Mouse (Mus musculus) adrenal gland, postnatal 25 days (tissue): Measurements from ENCODE around the gene Arhgef40. TPM values are rescaled to one million over a fixed set of nuclear protein-coding genes. Genes with fewer than 3 reads are reported as not detected.
"Not testable (repeated sequence)": the region's sequence is repeated elsewhere in the genome, so short reads cannot be mapped to it uniquely, and the experiment has no call there.

ENCODE experiments used
- DNase-seq: peaks from one replicate; pipeline ENCODE4 v3.0.0; 2021; ENCODE audit warnings: mixed read lengths
- total RNA-seq: library from RNA; stranded (reverse); gene quantifications from 2 replicates; pipeline ENCODE4 v1.2.3, GENCODE M21; 2021

The Arhgef40 gene
- total RNA-seq, 1 experiment from 2014 or later, result 55.7 TPM

DNA sequence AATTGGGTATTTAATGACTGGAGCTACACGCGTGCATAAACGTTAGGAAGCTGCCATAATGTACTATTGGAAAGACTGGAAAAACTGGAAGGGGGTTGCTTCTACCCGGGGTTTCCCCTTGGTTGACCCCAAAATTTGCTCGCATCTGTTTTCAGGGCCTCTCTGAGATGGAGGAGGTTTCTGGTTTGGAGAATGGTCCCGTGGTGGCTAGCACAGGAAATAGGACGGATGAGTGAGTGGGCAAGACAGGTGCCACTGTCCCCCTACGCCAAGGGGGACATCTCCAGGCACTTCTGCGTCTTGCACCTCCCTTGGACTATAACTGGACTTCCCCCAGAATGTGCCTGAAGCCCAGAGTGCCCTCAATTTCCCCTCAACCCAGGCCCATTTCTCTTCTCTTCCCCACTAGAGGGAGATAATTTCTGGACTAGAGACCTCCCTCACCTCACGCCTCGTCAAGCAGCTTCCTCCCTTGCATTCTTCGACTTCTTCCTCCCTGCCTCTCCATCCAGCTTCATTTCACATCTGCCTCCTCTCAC lies 34.6 kb downstream of the Arhgef40 start:
- DNase-seq, result no peak

- peak; percentile 96 for DNase-seq
Observed at GRCm38 (mm10) chr14:52019590-52020340, 35.2 kb downstream of the Arhgef40 start.

GRCm38 (mm10) chr14:52020486-52021137 lies 36.1 kb downstream of the Arhgef40 start, which contains the start of gene Zfp219:
TSS of gene Zfp219 (minus strand) at chr14:52020733.
- peak; percentile 69 for DNase-seq

GRCm38 (mm10) chr14:52021138-52021529 lies 36.6 kb downstream of the Arhgef40 start:
- DNase-seq, result no peak

- DNase-seq, result no peak
Observed at GRCm38 (mm10) chr14:52021568-52022212, 37.2 kb downstream of the Arhgef40 start.

DNA sequence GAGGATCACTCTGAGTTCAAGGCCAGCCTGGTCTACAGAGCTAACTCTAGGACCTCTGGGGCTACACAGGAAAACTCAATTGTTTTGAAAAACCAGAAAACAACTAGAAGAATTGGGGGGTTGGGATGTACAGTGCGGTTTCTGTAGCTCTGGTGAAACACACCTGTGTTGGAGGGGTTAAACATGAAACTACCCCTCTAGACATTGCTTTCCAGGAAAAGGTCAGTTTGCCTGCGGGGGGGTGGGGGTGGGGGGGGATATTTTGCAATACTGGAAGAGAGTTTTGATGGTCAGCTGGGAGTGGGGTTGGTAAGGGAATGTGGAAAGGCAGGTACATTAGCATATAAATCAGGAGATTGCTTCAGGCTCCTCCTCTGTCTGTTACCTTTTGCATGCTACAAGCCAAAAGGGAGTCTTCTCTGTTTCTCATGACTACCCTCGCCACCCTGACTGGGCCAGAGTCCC lies 37.8 kb downstream of the Arhgef40 start:
- no peak for DNase-seq

DNA sequence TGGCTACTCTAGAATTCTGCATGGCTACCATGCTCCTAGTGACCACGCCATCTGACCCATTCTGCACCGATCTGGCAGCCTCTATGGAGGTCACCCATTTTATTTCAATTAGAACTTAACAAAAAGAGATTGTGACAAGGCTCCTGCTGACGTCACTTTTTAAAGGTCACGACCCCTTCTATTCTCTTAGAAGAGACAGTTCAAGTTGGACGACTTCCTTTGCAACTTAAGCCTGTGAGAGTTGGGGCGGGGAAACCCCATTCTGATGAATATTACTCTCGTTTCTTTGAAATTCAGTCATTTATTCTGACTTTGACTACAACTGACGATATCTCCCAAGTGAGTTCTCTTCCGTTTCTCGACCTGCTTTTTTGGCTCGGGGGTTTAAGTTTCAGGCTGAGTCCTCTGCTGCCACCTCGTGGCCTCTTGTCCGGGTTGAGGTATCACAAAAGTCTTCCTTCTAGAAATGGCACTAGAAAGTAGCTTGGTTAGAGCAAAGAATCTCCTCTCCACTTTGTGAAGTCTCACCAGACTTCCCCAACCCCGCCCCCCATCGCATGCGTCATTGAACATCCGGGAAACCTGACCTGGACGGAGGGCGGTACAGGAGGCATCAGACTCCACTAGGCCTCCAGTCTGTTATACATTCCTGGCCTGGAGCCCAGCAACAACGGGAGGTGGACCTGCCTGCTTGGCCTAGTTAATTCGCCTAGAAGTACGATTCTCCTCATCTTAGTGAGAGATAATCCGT lies 38.4 kb downstream of the Arhgef40 start:
- DNase-seq, result peak; percentile 89

GRCm38 (mm10) chr14:52024133-52024532 lies 39.6 kb downstream of the Arhgef40 start:
- DNase-seq, result no peak

DNA sequence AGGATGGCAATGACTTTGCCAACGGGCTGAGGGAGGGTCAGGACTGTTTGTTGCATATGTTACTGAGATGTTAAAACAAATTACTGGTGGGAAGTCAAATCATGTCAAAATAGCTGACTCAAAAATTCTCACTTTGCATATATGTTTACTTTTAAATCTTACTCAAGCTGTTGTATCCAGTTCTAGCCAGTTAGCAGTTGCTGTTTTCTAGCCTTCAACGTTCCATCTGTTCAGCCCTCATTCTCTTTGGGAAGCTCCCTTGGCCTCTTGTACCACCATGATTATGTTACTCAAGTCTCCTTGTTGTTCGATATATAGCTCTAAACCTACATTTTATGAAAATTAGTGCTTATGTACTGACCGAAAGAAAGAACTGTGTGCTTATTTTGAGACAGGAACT lies 41.8 kb downstream of the Arhgef40 start:
- DNase-seq, result no peak

DNA sequence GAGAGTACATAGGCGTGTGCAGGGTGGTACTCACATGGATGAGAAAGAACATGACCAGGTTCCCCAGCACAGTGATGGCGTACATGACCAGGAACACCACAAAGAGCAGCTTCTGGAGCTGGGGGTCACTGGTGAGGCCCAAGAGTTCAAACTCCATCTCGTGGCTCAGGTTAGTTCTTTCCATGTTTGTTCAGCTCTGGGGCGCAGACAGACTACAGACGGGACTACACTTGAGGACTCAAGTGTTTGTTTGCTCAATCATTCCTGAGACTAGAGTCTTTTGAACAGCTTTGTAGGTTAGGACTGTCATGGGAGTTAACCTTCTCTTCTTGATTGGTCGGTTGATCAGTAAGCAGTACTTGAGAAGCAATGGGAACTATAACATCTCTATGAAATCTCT lies 51.4 kb downstream of the Arhgef40 start:
- DNase-seq, result no peak

DNA sequence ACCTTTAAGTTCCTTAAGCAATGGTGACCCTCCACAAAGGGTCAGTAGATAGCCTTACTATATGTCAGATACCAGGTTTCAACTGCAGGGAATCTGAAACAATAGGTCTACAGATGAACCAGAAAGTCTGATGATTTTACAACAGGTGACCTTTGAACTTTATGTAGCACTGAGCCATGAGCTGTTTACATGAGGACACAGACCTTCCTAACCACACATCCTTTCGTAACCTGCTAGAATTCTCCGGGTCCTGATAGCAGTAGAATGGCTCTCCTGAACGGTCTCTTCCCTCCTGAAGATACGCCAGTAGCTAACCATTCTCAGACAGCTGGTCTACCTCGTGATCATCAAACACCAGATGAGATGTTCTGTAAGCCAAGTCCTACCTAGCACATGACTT lies 54.8 kb downstream of the Arhgef40 start:
- DNase-seq, result no peak

GRCm38 (mm10) chr14:52042359-52042758 lies 57.8 kb downstream of the Arhgef40 start, which contains the start of gene Olfr221:
TSS of gene Olfr221 (minus strand) at chr14:52042459.
- not testable (repeated sequence) for DNase-seq

DNA sequence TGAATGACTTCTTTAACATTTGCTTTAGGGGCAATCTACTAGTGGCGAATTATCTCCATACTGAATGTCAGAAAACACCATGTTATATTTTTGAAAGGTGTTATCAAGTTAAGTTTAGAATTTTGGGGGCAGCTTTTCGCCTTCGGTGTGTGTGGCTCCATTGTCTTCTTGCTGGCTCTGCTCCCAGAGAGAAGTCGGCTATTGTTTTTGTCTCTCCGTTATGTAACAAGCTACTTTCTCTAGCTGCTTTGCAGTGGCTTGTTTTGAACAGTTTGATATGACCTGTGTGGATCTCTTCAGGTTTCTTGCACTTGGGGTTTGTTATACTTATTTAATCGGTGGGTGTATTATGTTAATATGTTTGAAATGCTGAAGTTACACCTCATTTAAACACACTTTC lies 58.9 kb downstream of the Arhgef40 start:
- no peak for DNase-seq

DNA sequence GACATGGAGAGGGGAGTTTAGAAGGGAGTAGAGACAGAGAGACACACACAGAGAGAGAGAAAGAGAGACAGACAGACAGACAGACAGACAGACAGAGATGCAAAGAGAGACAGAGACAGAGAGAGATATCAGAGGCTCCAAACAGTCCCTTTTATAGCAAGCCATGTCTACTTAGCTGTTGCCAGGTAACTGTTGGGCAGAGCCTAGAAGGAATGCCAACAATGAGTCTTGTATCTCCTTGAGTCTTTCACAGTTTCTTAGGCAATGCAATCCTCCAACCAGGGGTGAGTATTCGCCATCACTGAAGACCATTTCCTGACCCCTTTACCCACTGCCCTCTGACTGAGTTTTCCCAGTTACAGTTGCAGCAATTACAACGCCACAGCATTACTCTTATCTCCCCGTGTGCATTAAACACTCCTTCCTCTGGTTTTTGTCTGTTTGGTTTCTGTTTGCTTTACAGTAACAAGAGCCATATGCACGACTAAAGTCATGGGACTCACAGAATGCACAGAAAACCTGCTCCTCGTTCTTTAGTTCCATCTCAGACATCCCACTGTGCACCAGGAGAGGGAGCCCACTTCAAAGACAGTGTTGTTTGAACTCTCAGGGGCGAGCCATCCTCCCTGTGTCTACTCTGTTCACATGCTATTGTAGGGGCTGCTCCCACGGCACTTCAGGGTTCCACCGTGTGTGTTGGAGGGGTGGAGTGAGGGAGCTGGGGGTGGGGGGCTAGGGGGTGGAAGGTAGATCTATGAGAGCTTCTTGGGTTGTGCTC lies 60.6 kb downstream of the Arhgef40 start:
- peak; percentile 7 for DNase-seq

DNA sequence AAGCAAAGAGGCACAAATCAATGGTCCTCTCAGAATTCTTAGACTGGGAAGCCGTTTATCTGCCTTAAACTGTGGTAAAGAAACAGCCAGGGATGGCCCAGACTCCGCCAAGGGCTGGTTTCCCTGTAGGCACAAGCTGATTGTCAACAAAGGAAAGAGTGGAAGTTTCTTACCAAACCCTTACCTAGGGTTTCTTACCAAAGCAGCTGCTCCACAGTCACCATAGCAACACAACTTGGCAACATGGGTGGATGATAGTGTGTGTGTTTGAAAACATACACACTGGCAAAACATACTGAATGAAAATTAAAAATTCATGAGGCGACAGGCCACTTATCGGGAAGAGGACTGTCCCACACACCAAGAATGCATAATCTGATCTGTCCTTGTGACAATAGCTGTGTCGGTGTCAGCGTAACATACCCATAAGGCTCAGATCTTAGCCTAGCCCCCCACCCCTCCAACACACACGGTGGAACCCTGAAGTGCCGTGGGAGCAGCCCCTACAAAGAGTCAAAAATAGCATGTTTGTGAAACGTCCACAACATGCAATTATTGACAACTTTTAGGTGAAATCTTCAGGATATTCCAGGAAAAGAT lies 61.5 kb downstream of the Arhgef40 start:
- no peak for DNase-seq

GRCm38 (mm10) chr14:52052720-52053119 lies 68.2 kb downstream of the Arhgef40 start:
- DNase-seq, result not testable (repeated sequence)
